Mouse (Mus musculus) MEL (cell line): ENCODE measurements around the gene Pard3. TPM values are rescaled to one million over a fixed set of nuclear protein-coding genes. Genes with fewer than 3 reads are reported as not detected.

Source experiments
- DNase-seq: peaks from one replicate; pipeline ENCODE4 v3.0.0; 2011; ENCODE audit warnings: low read depth, low spot score
- H3K27ac ChIP-seq: 2 replicates; pipeline ENCODE4 v1.5.1; 2012; ENCODE audit warnings: low read depth, mild to moderate bottlenecking, control low read depth, low read length, moderate library complexity; ENCODE audit not compliant: control insufficient read depth
- H3K27me3 ChIP-seq, 2 experiments: fragments of 150-350 bp in 1 of 2; sonication (generic) in 1 of 2; 2 replicates each; pipeline ENCODE4 v1.6.1; 2012; ENCODE audit warnings: low read length in 2 of 2, mild to moderate bottlenecking in 2 of 2, improper control_type of control experiment in 1 of 2, moderate library complexity in 1 of 2; ENCODE audit not compliant: insufficient read depth in 2 of 2, control insufficient read depth in 1 of 2
- H3K36me3 ChIP-seq, 2 experiments: 2 replicates each; pipeline ENCODE4 v1.6.1; 2012 to 2014; ENCODE audit warnings: low read length in 2 of 2, improper control_type of control experiment in 1 of 2, inconsistent platforms in 1 of 2, mild to moderate bottlenecking in 1 of 2; ENCODE audit not compliant: insufficient read depth in 2 of 2, control insufficient read depth in 1 of 2
- H3K4me1 ChIP-seq, 2 experiments: fragments of 150-350 bp in 1 of 2; sonication (generic) in 1 of 2; 2 replicates each; pipeline ENCODE4 v1.6.1; 2012; ENCODE audit warnings: low read length in 2 of 2, improper control_type of control experiment in 1 of 2, mild to moderate bottlenecking in 1 of 2; ENCODE audit not compliant: insufficient read depth in 2 of 2, control insufficient read depth in 1 of 2
- H3K4me3 ChIP-seq, 2 experiments: fragments of 150-350 bp in 1 of 2; sonication (generic) in 1 of 2; 2 replicates each; pipeline ENCODE4 v1.5.1; 2012; ENCODE audit warnings: low read depth in 2 of 2, low read length in 2 of 2, mild to moderate bottlenecking in 2 of 2, moderate library complexity in 2 of 2, control low read depth in 1 of 2, improper control_type of control experiment in 1 of 2; ENCODE audit not compliant: control insufficient read depth in 1 of 2, insufficient read depth in 1 of 2
- H3K79me2 ChIP-seq: 2 replicates; pipeline ENCODE4 v1.6.1; 2012; ENCODE audit warnings: mild to moderate bottlenecking, low read length, moderate library complexity; ENCODE audit not compliant: control insufficient read depth, poor library complexity, insufficient read depth
- H3K9ac ChIP-seq: 2 replicates; pipeline ENCODE4 v1.6.1; 2012; ENCODE audit warnings: low read depth, mild to moderate bottlenecking, control low read depth, low read length, moderate library complexity; ENCODE audit not compliant: control insufficient read depth, poor library complexity, severe bottlenecking
- H3K9me3 ChIP-seq: fragments of 150-350 bp; sonication (generic); replicated peaks from 2 replicates; pipeline ENCODE4 v1.6.1; 2012; ENCODE audit warnings: mild to moderate bottlenecking, low read length, improper control_type of control experiment, moderate library complexity; ENCODE audit not compliant: insufficient read depth
- BHLHE40 ChIP-seq: IDR thresholded peaks from 2 replicates; pipeline ENCODE4 v1.6.1; 2012; ENCODE audit warnings: low read depth, mild to moderate bottlenecking, inconsistent platforms, low read length, improper control_type of control experiment, borderline replicate concordance
- E2F4 ChIP-seq: IDR thresholded peaks from 2 replicates; pipeline ENCODE4 v1.6.1; 2011; ENCODE audit warnings: low read depth, low read length, improper control_type of control experiment, borderline replicate concordance
- ELF1 ChIP-seq: IDR thresholded peaks from 2 replicates; pipeline ENCODE4 v1.6.1; 2014; ENCODE audit warnings: low read depth, mild to moderate bottlenecking, inconsistent platforms, low read length, improper control_type of control experiment, moderate library complexity
- GABPA ChIP-seq: IDR thresholded peaks from 2 replicates; pipeline ENCODE4 v1.6.1; 2012; ENCODE audit warnings: low read depth, mild to moderate bottlenecking, inconsistent platforms, low read length, improper control_type of control experiment, moderate library complexity
- GATA1 ChIP-seq: IDR thresholded peaks from 2 replicates; pipeline ENCODE4 v1.6.1; 2011; ENCODE audit warnings: low read depth, low read length, improper control_type of control experiment
- HCFC1 ChIP-seq: IDR thresholded peaks from 2 replicates; pipeline ENCODE4 v1.6.1; 2012; ENCODE audit warnings: low read depth, mild to moderate bottlenecking, inconsistent platforms, low read length, improper control_type of control experiment, moderate library complexity
- JUND ChIP-seq: IDR thresholded peaks from 2 replicates; pipeline ENCODE4 v1.6.1; 2011; ENCODE audit warnings: low read depth, mild to moderate bottlenecking, improper control_type of control experiment, low read length
- KAT2A ChIP-seq: conservative IDR thresholded peaks from 2 replicates; pipeline ENCODE4 v1.6.1; 2012; ENCODE audit warnings: low read depth, low read length, improper control_type of control experiment, inconsistent platforms
- MAX ChIP-seq: IDR thresholded peaks from 2 replicates; pipeline ENCODE4 v1.6.1; 2011; ENCODE audit warnings: low read length, improper control_type of control experiment
- NELFE ChIP-seq: IDR thresholded peaks from 2 replicates; pipeline ENCODE4 v1.6.1; 2011; ENCODE audit warnings: low read depth, low read length, improper control_type of control experiment
- POLR2A ChIP-seq, 2 experiments: IDR thresholded peaks; 2 replicates each; pipeline ENCODE4 v1.6.1; 2011 to 2012; ENCODE audit warnings: low read length in 2 of 2, mild to moderate bottlenecking in 2 of 2, control low read depth in 1 of 2, improper control_type of control experiment in 1 of 2, low read depth in 1 of 2, moderate library complexity in 1 of 2; ENCODE audit not compliant: control insufficient read depth in 1 of 2, insufficient read depth in 1 of 2, poor library complexity in 1 of 2
- POLR2AphosphoS2 ChIP-seq: IDR thresholded peaks from 2 replicates; pipeline ENCODE4 v1.6.1; 2011; ENCODE audit warnings: low read length, improper control_type of control experiment
- POLR2AphosphoS5 ChIP-seq: IDR thresholded peaks from 2 replicates; pipeline ENCODE4 v1.6.1; 2012; ENCODE audit warnings: low read depth, borderline replicate concordance, mild to moderate bottlenecking, inconsistent platforms, low read length, moderate library complexity, mixed read lengths
- RAD21 ChIP-seq: IDR thresholded peaks from 2 replicates; pipeline ENCODE4 v1.6.1; 2011; ENCODE audit warnings: mild to moderate bottlenecking, low read depth, low read length, improper control_type of control experiment
- SIN3A ChIP-seq: IDR thresholded peaks from 2 replicates; pipeline ENCODE4 v1.6.1; 2012; ENCODE audit warnings: low read length, improper control_type of control experiment, inconsistent platforms
- SMC3 ChIP-seq: IDR thresholded peaks from 2 replicates; pipeline ENCODE4 v1.6.1; 2011; ENCODE audit warnings: low read depth, low read length, improper control_type of control experiment
- TBP ChIP-seq: IDR thresholded peaks from 2 replicates; pipeline ENCODE4 v1.8.0; 2011; ENCODE audit warnings: low read depth, low read length, improper control_type of control experiment
- UBTF ChIP-seq: IDR thresholded peaks from 2 replicates; pipeline ENCODE4 v1.6.1; 2012; ENCODE audit warnings: low read depth, mild to moderate bottlenecking, inconsistent platforms, low read length, improper control_type of control experiment, moderate library complexity, borderline replicate concordance; ENCODE audit not compliant: insufficient read depth
- USF2 ChIP-seq, 2 experiments: IDR thresholded peaks; 2 replicates each; pipeline ENCODE4 v1.6.1; 2011 to 2012; ENCODE audit warnings: improper control_type of control experiment in 2 of 2, low read length in 2 of 2, borderline replicate concordance in 1 of 2, inconsistent platforms in 1 of 2, low read depth in 1 of 2, mild to moderate bottlenecking in 1 of 2; ENCODE audit not compliant: insufficient read depth in 1 of 2
- ZC3H11A ChIP-seq: IDR thresholded peaks from 2 replicates; pipeline ENCODE4 v1.6.1; 2012; ENCODE audit warnings: low read depth, mild to moderate bottlenecking, inconsistent platforms, low read length, improper control_type of control experiment
- ZKSCAN1 ChIP-seq: IDR thresholded peaks from 2 replicates; pipeline ENCODE4 v1.6.1; 2012; ENCODE audit warnings: low read depth, mild to moderate bottlenecking, inconsistent platforms, low read length, improper control_type of control experiment, moderate library complexity
- polyA plus RNA-seq, 2 experiments: library from polyadenylated mRNA; stranded (reverse) in 1 of 2; unstranded in 1 of 2; fragments of >175 nt in 1 of 2; fragments of >200 nt in 1 of 2; gene quantifications; 2 replicates each; pipeline versions ENCODE4 v1.2.1 to v1.2.4; 2012; ENCODE audit warnings: low replicate concordance in 2 of 2, low read depth in 1 of 2; ENCODE audit not compliant: insufficient read length in 2 of 2, insufficient read depth in 1 of 2, missing spikeins in 1 of 2
- total RNA-seq: library from RNA; depleted of rRNA; stranded (reverse); fragments of 300-350 nt; gene quantifications from 2 replicates; pipeline ENCODE4 v1.2.3, GENCODE M21; 2012

Pard3 gene
- total and polyA plus RNA-seq, 3 experiments: not detected

DNA sequence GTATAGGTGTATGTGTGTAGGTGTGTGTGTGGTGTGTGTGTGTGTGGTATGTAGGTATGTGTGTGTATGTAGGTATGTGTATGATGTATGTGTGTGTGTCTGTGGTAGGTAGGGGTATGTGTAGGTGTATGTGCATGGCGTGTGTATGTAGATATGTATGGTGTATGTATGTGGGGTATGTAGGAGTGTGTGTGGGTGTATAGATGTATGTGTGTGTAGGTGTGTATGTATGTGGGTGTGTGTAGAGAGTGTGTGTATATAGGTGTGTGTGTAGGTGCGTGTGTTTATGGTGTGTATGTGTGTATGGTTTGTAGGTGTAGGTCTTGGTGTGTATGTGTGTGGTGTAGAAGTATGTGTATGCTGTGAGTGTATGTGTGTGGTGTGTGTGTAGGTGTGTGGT is 464.6 kb downstream of the Pard3 start:
- Histone ChIP-seq H3K27me3 (no peaks in the 10 kb centered on the region), H3K4me3 (no peak overlapping the region), H3K79me2 (no peaks in the 10 kb centered on the region), H3K9me3 (no peaks in the 10 kb centered on the region), H3K27ac (no peak overlapping the region), H3K9ac (no peak overlapping the region), H3K4me1 (no peaks in the 10 kb centered on the region), H3K36me3 (no peaks in the 10 kb centered on the region)
- no peak for DNase-seq
- TF ChIP-seq HCFC1 (no peak), JUND (no peak), RAD21 (no peak), NELFE (no peak)

DNA sequence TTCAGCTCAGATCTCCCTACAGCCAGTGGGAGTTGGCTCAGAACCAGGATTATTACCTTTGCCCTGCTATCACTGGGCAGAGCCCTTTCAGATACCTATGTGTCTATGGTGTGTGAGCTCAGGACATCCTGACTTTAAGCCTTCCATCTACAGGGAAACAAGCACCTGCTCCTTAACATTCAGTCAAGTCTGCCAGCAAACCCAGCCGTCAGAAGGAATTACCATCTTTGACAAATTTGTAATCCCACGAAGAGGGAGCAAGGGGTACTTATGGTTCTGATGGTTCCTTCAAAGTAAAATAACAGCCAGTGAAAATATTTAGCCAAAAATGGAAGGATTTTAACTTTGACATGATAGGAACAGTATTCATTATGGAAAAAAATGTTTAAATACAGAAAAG is 466.1 kb downstream of the Pard3 start:
- no peak overlapping the region for H3K4me3 ChIP-seq
- no peaks in the 10 kb centered on the region for H3K27me3 ChIP-seq
- H3K9me3 ChIP-seq: no peaks in the 10 kb centered on the region
- DNase-seq: no peak
- H3K27ac ChIP-seq: no peak overlapping the region
- H3K4me1 ChIP-seq: no peaks in the 10 kb centered on the region
- TF ChIP-seq POLR2AphosphoS5: no peak
- no peak for TF ChIP-seq TBP
- TF ChIP-seq GATA1: no peak
- no peak for TF ChIP-seq E2F4
- no peak for TF ChIP-seq ZC3H11A
- TF ChIP-seq ELF1: no peak
- TF ChIP-seq JUND: no peak
- no peak for TF ChIP-seq NELFE
- no peak for TF ChIP-seq USF2 (IDR thresholded peaks at IDR 0.05; ENCODE audit: borderline replicate concordance in 1 of 2, insufficient read depth in 1 of 2, low read depth in 1 of 2, low read length in 2 of 2)
- no peak for TF ChIP-seq SMC3
- no peak for TF ChIP-seq UBTF
- H3K79me2 ChIP-seq: no peaks in the 10 kb centered on the region
- H3K36me3 ChIP-seq: no peaks in the 10 kb centered on the region
- no peak overlapping the region for H3K9ac ChIP-seq

DNA sequence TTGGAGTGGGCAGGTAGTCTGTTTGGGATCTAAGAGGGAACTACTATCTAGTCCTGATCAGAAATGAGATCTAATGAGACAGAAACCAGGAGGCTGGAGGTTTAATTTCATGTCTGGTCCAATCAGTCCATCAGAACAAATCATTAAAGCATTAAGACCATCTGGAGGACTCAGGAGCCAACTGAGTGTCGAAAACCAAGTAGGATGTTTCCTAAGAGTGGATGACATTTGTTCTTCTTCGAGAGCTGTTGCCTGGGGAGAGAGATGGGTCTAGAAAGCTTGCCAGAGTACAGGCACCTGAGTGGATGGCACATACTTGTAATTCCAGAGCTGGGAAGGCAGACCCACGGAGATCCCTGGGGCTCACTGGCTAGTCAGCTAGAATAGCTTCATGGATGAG is 468.2 kb downstream of the Pard3 start:
- Histone ChIP-seq H3K9ac (no peak overlapping the region), H3K36me3 (no peaks in the 10 kb centered on the region), H3K4me1 (no peaks in the 10 kb centered on the region), H3K9me3 (no peaks in the 10 kb centered on the region), H3K4me3 (no peak overlapping the region), H3K27ac (no peak overlapping the region), H3K27me3 (no peaks in the 10 kb centered on the region), H3K79me2 (no peaks in the 10 kb centered on the region)
- DNase-seq: no peak
- no peak for TF ChIP-seq GABPA
- TF ChIP-seq BHLHE40: no peak
- TF ChIP-seq ZKSCAN1: no peak
- no peak for TF ChIP-seq MAX
- TF ChIP-seq ZC3H11A: no peak
- no peak for TF ChIP-seq KAT2A
- TF ChIP-seq UBTF: no peak
- TF ChIP-seq GATA1: no peak
- TF ChIP-seq POLR2A (IDR thresholded peaks at IDR 0.05; ENCODE audit: control insufficient read depth in 1 of 2, insufficient read depth in 1 of 2, low read depth in 1 of 2, low read length in 2 of 2, poor library complexity in 1 of 2): no peak
- TF ChIP-seq SIN3A: no peak
- no peak for TF ChIP-seq USF2 (IDR thresholded peaks at IDR 0.05; ENCODE audit: borderline replicate concordance in 1 of 2, insufficient read depth in 1 of 2, low read depth in 1 of 2, low read length in 2 of 2)
- no peak for TF ChIP-seq E2F4
- TF ChIP-seq POLR2AphosphoS2: no peak
